Mouse (Mus musculus): ENCODE data around the gene Cmss1. TPM values are rescaled to one million over a fixed set of nuclear protein-coding genes. Genes with fewer than 3 reads are reported as not detected.

The Cmss1 gene
- polyA plus RNA-seq, 1 experiment from 2014 or later = 58.3 TPM

GRCm38 (mm10) chr16:57369846-57370496, 236.7 kb downstream of the Cmss1 start:
- 76% methylated on average over 8 of the region's 8 CpGs for whole genome bisulfite sequencing
- H3K4me1 ChIP-seq (ENCODE audit: control insufficient read depth, insufficient read depth, low read length) = peaks cover 7% of the 10 kb centered on the region
- H3K36me3 ChIP-seq (ENCODE audit: control insufficient read depth, insufficient read depth, low read length) = no peaks in the 10 kb centered on the region
- DNase-seq (ENCODE audit: low spot score) (no peak), ATAC-seq (ENCODE audit: insufficient number of reproducible peaks, low FRiP score, low TSS enrichment, low read depth) (no peak)
- no peak overlapping the region for H3K4me2 ChIP-seq (ENCODE audit: low read depth, severe bottlenecking)
- no peaks in the 10 kb centered on the region for H3K9me3 ChIP-seq (ENCODE audit: control insufficient read depth, low read length)
- no peak overlapping the region for H3K4me3 ChIP-seq (ENCODE audit: low read depth, low read length)
- H3K27ac ChIP-seq (replicated peaks; ENCODE audit: low read depth, low read length) = no peak overlapping the region
- no peak overlapping the region for H3K9ac ChIP-seq (ENCODE audit: low read length)
- no peaks in the 10 kb centered on the region for H3K27me3 ChIP-seq (ENCODE audit: control insufficient read depth, insufficient read depth, low read length)

- H3K4me2 ChIP-seq (ENCODE audit: low read depth, severe bottlenecking) = no peak overlapping the region
Measured at GRCm38 (mm10) chr16:57366941-57367694, 239.5 kb downstream of the Cmss1 start.

GRCm38 (mm10) chr16:57366141-57366540, 240.5 kb downstream of the Cmss1 start:
- no peak overlapping the region for H3K27ac ChIP-seq (replicated peaks; ENCODE audit: low read depth, low read length)
- no peaks in the 10 kb centered on the region for H3K9me3 ChIP-seq (ENCODE audit: control insufficient read depth, low read length)
- ATAC-seq (ENCODE audit: insufficient number of reproducible peaks, low FRiP score, low TSS enrichment, low read depth) (peak; percentile 40; the same call in 1 of the 2 replicates), DNase-seq (ENCODE audit: low spot score) (peak; percentile 56)
- no peak overlapping the region for H3K9ac ChIP-seq (ENCODE audit: low read length)
- H3K4me3 ChIP-seq (ENCODE audit: low read depth, low read length) = no peak overlapping the region
- peaks cover 15% of the 10 kb centered on the region for H3K4me1 ChIP-seq (ENCODE audit: control insufficient read depth, insufficient read depth, low read length)
- no peaks in the 10 kb centered on the region for H3K27me3 ChIP-seq (ENCODE audit: control insufficient read depth, insufficient read depth, low read length)
- no peaks in the 10 kb centered on the region for H3K36me3 ChIP-seq (ENCODE audit: control insufficient read depth, insufficient read depth, low read length)
- 10% methylated on average over 6 of the region's 6 CpGs for WGBS
- no peak overlapping the region for H3K4me2 ChIP-seq (ENCODE audit: low read depth, severe bottlenecking)

More at GRCm38 (mm10) chr16:57366941-57367694, 239.5 kb downstream of the Cmss1 start:
- H3K4me3 ChIP-seq (ENCODE audit: low read depth, low read length) = no peak overlapping the region
- ATAC-seq (ENCODE audit: insufficient number of reproducible peaks, low FRiP score, low TSS enrichment, low read depth) (no peak), DNase-seq (ENCODE audit: low spot score) (no peak)
- no peaks in the 10 kb centered on the region for H3K36me3 ChIP-seq (ENCODE audit: control insufficient read depth, insufficient read depth, low read length)
- H3K27me3 ChIP-seq (ENCODE audit: control insufficient read depth, insufficient read depth, low read length) = no peaks in the 10 kb centered on the region
- no peaks in the 10 kb centered on the region for H3K9me3 ChIP-seq (ENCODE audit: control insufficient read depth, low read length)
- H3K4me1 ChIP-seq (ENCODE audit: control insufficient read depth, insufficient read depth, low read length) = peaks cover 15% of the 10 kb centered on the region
- 29% methylated on average over 18 of the region's 18 CpGs for WGBS
- H3K9ac ChIP-seq (ENCODE audit: low read length) = no peak overlapping the region
- H3K27ac ChIP-seq (replicated peaks; ENCODE audit: low read depth, low read length) = no peak overlapping the region

GRCm38 (mm10) chr16:57364498-57364897, 242.2 kb downstream of the Cmss1 start:
- DNase-seq (ENCODE audit: low spot score) = no peak
- Histone ChIP-seq H3K27me3 (ENCODE audit: control insufficient read depth, insufficient read depth, low read length) (no peaks in the 10 kb centered on the region), H3K4me3 (ENCODE audit: low read depth, low read length) (no peak overlapping the region), H3K4me2 (ENCODE audit: low read depth, severe bottlenecking) (no peak overlapping the region), H3K4me1 (ENCODE audit: control insufficient read depth, insufficient read depth, low read length) (peaks cover 15% of the 10 kb centered on the region), H3K9ac (ENCODE audit: low read length) (no peak overlapping the region), H3K9me3 (ENCODE audit: control insufficient read depth, low read length) (no peaks in the 10 kb centered on the region), H3K27ac (replicated peaks; ENCODE audit: low read depth, low read length) (no peak overlapping the region), H3K36me3 (ENCODE audit: control insufficient read depth, insufficient read depth, low read length) (no peaks in the 10 kb centered on the region)
- no peak for ATAC-seq (ENCODE audit: insufficient number of reproducible peaks, low FRiP score, low TSS enrichment, low read depth)
- 86% methylated on average over 7 of the region's 7 CpGs for WGBS

GRCm38 (mm10) chr16:57362679-57363401, 243.8 kb downstream of the Cmss1 start:
- H3K4me2 ChIP-seq (ENCODE audit: low read depth, severe bottlenecking) = 0 out of 2 replicates have a peak overlapping the region, but pooled peaks have one; percentile 32
- 28% methylated on average over 18 of the region's 18 CpGs for WGBS
- H3K36me3 ChIP-seq (ENCODE audit: control insufficient read depth, insufficient read depth, low read length) = no peaks in the 10 kb centered on the region
- no peak overlapping the region for H3K27ac ChIP-seq (replicated peaks; ENCODE audit: low read depth, low read length)
- no peaks in the 10 kb centered on the region for H3K27me3 ChIP-seq (ENCODE audit: control insufficient read depth, insufficient read depth, low read length)
- DNase-seq (ENCODE audit: low spot score) (peak; percentile 63), ATAC-seq (ENCODE audit: insufficient number of reproducible peaks, low FRiP score, low TSS enrichment, low read depth) (peak; percentile 69)
- no peak overlapping the region for H3K4me3 ChIP-seq (ENCODE audit: low read depth, low read length)
- H3K9me3 ChIP-seq (ENCODE audit: control insufficient read depth, low read length) = no peaks in the 10 kb centered on the region
- peak overlapping the region; percentile 32 for H3K9ac ChIP-seq (ENCODE audit: low read length)
- peaks cover 15% of the 10 kb centered on the region for H3K4me1 ChIP-seq (ENCODE audit: control insufficient read depth, insufficient read depth, low read length)

- H3K36me3 ChIP-seq (ENCODE audit: control insufficient read depth, insufficient read depth, low read length) = no peaks in the 10 kb centered on the region
- H3K27ac ChIP-seq (replicated peaks; ENCODE audit: low read depth, low read length) = no peak overlapping the region
- H3K9me3 ChIP-seq (ENCODE audit: control insufficient read depth, low read length) = no peaks in the 10 kb centered on the region
- no peaks in the 10 kb centered on the region for H3K27me3 ChIP-seq (ENCODE audit: control insufficient read depth, insufficient read depth, low read length)
- ATAC-seq (ENCODE audit: insufficient number of reproducible peaks, low FRiP score, low TSS enrichment, low read depth) = no peak
- 93% methylated on average over 3 of the region's 3 CpGs for WGBS
- H3K9ac ChIP-seq (ENCODE audit: low read length) = no peak overlapping the region
- no peak for DNase-seq (ENCODE audit: low spot score)
- peaks cover 9% of the 10 kb centered on the region for H3K4me1 ChIP-seq (ENCODE audit: control insufficient read depth, insufficient read depth, low read length)
- H3K4me3 ChIP-seq (ENCODE audit: low read depth, low read length) = no peak overlapping the region
- no peak overlapping the region for H3K4me2 ChIP-seq (ENCODE audit: low read depth, severe bottlenecking)
Measured at GRCm38 (mm10) chr16:57360785-57361184, 245.9 kb downstream of the Cmss1 start.

- Histone ChIP-seq H3K4me3 (ENCODE audit: low read depth, low read length) (no peak overlapping the region), H3K4me2 (ENCODE audit: low read depth, severe bottlenecking) (no peak overlapping the region), H3K27ac (replicated peaks; ENCODE audit: low read depth, low read length) (no peak overlapping the region), H3K9ac (ENCODE audit: low read length) (no peak overlapping the region), H3K4me1 (ENCODE audit: control insufficient read depth, insufficient read depth, low read length) (peaks cover 5% of the 10 kb centered on the region; the same call in 1 of the 2 replicates), H3K36me3 (ENCODE audit: control insufficient read depth, insufficient read depth, low read length) (no peaks in the 10 kb centered on the region), H3K9me3 (ENCODE audit: control insufficient read depth, low read length) (no peaks in the 10 kb centered on the region), H3K27me3 (ENCODE audit: control insufficient read depth, insufficient read depth, low read length) (no peaks in the 10 kb centered on the region)
- 83% methylated on average over 10 of the region's 10 CpGs for WGBS
- DNase-seq (ENCODE audit: low spot score) = no peak
- no peak for ATAC-seq (ENCODE audit: insufficient number of reproducible peaks, low FRiP score, low TSS enrichment, low read depth)
Measured at GRCm38 (mm10) chr16:57359251-57359650, 247.4 kb downstream of the Cmss1 start.

- H3K36me3 ChIP-seq (ENCODE audit: control insufficient read depth, insufficient read depth, low read length) = no peaks in the 10 kb centered on the region
- no peak for ATAC-seq (ENCODE audit: insufficient number of reproducible peaks, low FRiP score, low TSS enrichment, low read depth)
- WGBS = 88% methylated on average over 6 of the region's 6 CpGs
Measured at GRCm38 (mm10) chr16:57357011-57357410, 249.7 kb downstream of the Cmss1 start.

More at GRCm38 (mm10) chr16:57357011-57357410, 249.7 kb downstream of the Cmss1 start:
- Histone ChIP-seq H3K27ac (replicated peaks; ENCODE audit: low read depth, low read length) (no peak overlapping the region), H3K4me3 (ENCODE audit: low read depth, low read length) (no peak overlapping the region), H3K4me1 (ENCODE audit: control insufficient read depth, insufficient read depth, low read length) (0 out of 2 replicates have a peak, but pooled peaks cover 2% of the 10 kb centered on the region), H3K4me2 (ENCODE audit: low read depth, severe bottlenecking) (no peak overlapping the region), H3K9me3 (ENCODE audit: control insufficient read depth, low read length) (no peaks in the 10 kb centered on the region), H3K9ac (ENCODE audit: low read length) (no peak overlapping the region), H3K27me3 (ENCODE audit: control insufficient read depth, insufficient read depth, low read length) (no peaks in the 10 kb centered on the region)
- no peak for DNase-seq (ENCODE audit: low spot score)

Measured in limb, embryonic 11.5 days (tissue).